ENCODE assay signal across 8 mouse cellular contexts in genomic region chr1:13789318-13790085, GRCm38 (mm10).
DNase-seq lines count a peak whose midpoint lies in the region; ATAC-seq lines count a peak whose summit lies in the region.

No protein-coding gene starts in this region.

- no peak overlapping the region for H3K4me3 ChIP-seq in hindbrain, embryonic 16.5 days (ENCODE audit: low read length)

- peaks cover 5% of the 10 kb centered on the region; the same call in 1 of the 2 replicates for H3K9me3 ChIP-seq in hindbrain, embryonic 16.5 days (ENCODE audit: control insufficient read depth, low read length)

- no peaks in the 10 kb centered on the region for H3K27me3 ChIP-seq in hindbrain, embryonic 16.5 days (replicated peaks; ENCODE audit: control insufficient read depth, insufficient read depth, low read length)

- WGBS in hindbrain, embryonic 16.5 days, result 34% methylated on average over 13 of the region's 13 CpGs

- no peaks in the 10 kb centered on the region for H3K4me1 ChIP-seq in hindbrain, embryonic 16.5 days (ENCODE audit: control insufficient read depth, insufficient read depth, low read depth, low read length)

- H3K27ac ChIP-seq in hindbrain, embryonic 16.5 days (ENCODE audit: low read depth, low read length), result no peak overlapping the region

- peak; percentile 52 for DNase-seq in WW6 (ENCODE audit: low read depth, low spot score)
- peak; percentile 89 to 90 for DNase-seq in cerebellum, postnatal 14 days
- DNase-seq in frontal cortex, postnatal 36 days (ENCODE audit: low spot score in 2 of 2), result peak; percentile 84 to 91
- DNase-seq in left cerebral cortex, adult 18-20 months (ENCODE audit: low spot score in 2 of 2), result peak; percentile 84 to 87
- DNase-seq in mesoderm, embryonic 11.5 days (ENCODE audit: low read depth, low spot score), result peak; percentile 87
- DNase-seq in right cerebral cortex, postnatal 25 days, result peak; percentile 81
- peak; percentile 60 to 62 for DNase-seq in urinary bladder, postnatal 36 days (ENCODE audit: low spot score in 2 of 2)

- H3K9ac ChIP-seq in hindbrain, embryonic 16.5 days (ENCODE audit: low read depth, low read length), result no peak overlapping the region

- peak; percentile 95 for ATAC-seq in hindbrain, embryonic 16.5 days

- H3K36me3 ChIP-seq in hindbrain, embryonic 16.5 days (ENCODE audit: control insufficient read depth, insufficient read depth, low read length), result no peaks in the 10 kb centered on the region

- H3K4me2 ChIP-seq in hindbrain, embryonic 16.5 days (ENCODE audit: low read length), result peak overlapping the region; percentile 44
